Mouse (Mus musculus): ENCODE measurements around the gene Rpl27a. TPM values are rescaled to one million over a fixed set of nuclear protein-coding genes. Genes with fewer than 3 reads are reported as not detected.

Gene Rpl27a
- polyA plus RNA-seq, 1 experiment, result 1,006 TPM

DNA sequence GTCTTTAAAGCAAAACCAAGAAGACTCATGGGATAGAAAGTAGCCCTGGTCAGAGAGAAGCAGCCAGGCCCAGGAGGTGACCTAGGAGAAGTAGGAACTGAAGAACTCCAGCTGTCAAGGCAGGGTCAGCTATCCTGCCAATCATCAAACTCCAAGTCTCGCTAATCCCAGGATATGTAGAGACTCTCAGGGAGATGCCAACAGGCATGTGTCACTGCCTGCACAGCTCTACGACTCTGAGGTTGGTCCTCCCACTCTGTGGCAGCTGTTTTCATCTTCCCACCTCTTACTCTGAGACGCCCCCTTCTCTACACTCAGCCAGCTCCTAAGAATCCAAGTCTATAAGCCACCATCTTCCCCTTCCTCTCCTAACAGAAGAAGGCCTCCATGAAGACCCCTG, 13.7 kb downstream of the Rpl27a start:
- H3K4me1 ChIP-seq (ENCODE audit: control insufficient read depth), result no peaks in the 10 kb centered on the region
- H3K27me3 ChIP-seq (ENCODE audit: control insufficient read depth), result no peaks in the 10 kb centered on the region
- peaks cover 89% of the 10 kb centered on the region for H3K36me3 ChIP-seq (ENCODE audit: control insufficient read depth)
- no peaks in the 10 kb centered on the region for H3K9me3 ChIP-seq (ENCODE audit: control insufficient read depth, low read length)
- TF ChIP-seq TAL1 (IDR thresholded peaks at IDR 0.05; ENCODE audit: low read length), result no peak
- no peak for TF ChIP-seq GATA1 (IDR thresholded peaks at IDR 0.05; ENCODE audit: low read length)
- no peak overlapping the region for H3K4me3 ChIP-seq (replicated peaks)

DNA sequence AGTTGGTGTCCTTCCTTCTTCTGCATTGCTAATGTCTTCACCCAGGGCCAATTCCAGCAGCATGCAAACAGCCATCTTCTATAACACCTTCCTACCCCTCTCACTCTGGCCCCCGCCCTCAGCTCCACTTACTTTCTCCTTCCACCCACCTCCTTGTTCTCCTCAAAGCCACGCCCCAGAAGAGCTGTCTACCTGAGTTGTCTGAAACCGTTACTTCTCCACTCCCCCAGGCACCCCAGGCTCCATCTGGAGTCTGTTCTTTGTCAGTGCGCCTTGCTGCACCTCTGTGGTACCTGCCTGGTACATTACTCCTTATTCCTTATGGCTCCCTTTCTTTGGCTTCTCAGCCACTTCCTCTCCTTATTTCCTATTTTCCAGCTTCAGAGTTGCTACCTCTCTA, 14.2 kb downstream of the Rpl27a start:
- H3K4me1 ChIP-seq (ENCODE audit: control insufficient read depth), result no peaks in the 10 kb centered on the region
- TF ChIP-seq TAL1 (IDR thresholded peaks at IDR 0.05; ENCODE audit: low read length) (no peak), GATA1 (IDR thresholded peaks at IDR 0.05; ENCODE audit: low read length) (no peak)
- no peaks in the 10 kb centered on the region for H3K9me3 ChIP-seq (ENCODE audit: control insufficient read depth, low read length)
- H3K4me3 ChIP-seq (replicated peaks), result no peak overlapping the region
- no peaks in the 10 kb centered on the region for H3K27me3 ChIP-seq (ENCODE audit: control insufficient read depth)
- peaks cover 91% of the 10 kb centered on the region for H3K36me3 ChIP-seq (ENCODE audit: control insufficient read depth)

DNA sequence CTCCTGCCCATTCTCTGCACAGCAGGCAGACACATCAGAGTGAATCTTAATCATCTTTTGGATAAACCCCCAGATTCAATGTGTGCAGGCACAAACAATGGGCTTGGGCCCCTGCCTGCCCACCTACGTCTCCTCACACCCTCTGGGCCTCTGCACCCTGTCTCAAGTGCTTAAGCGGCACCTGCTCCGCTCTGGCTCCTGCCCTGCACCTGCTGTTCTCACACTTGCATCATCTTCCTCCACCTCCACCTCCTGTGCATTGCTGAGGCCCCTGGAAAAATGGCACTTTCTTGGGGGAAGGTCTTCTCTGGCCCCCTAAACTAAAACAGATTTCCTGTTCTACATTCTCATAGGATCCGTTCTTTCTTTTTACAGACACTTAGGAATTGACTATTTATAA, 14.9 kb downstream of the Rpl27a start:
- TF ChIP-seq TAL1 (IDR thresholded peaks at IDR 0.05; ENCODE audit: low read length), result no peak
- TF ChIP-seq GATA1 (IDR thresholded peaks at IDR 0.05; ENCODE audit: low read length), result no peak
- H3K4me3 ChIP-seq (replicated peaks), result no peak overlapping the region
- H3K4me1 ChIP-seq (ENCODE audit: control insufficient read depth), result no peaks in the 10 kb centered on the region
- peaks cover 88% of the 10 kb centered on the region for H3K36me3 ChIP-seq (ENCODE audit: control insufficient read depth)
- H3K27me3 ChIP-seq (ENCODE audit: control insufficient read depth), result no peaks in the 10 kb centered on the region
- no peaks in the 10 kb centered on the region for H3K9me3 ChIP-seq (ENCODE audit: control insufficient read depth, low read length)

DNA sequence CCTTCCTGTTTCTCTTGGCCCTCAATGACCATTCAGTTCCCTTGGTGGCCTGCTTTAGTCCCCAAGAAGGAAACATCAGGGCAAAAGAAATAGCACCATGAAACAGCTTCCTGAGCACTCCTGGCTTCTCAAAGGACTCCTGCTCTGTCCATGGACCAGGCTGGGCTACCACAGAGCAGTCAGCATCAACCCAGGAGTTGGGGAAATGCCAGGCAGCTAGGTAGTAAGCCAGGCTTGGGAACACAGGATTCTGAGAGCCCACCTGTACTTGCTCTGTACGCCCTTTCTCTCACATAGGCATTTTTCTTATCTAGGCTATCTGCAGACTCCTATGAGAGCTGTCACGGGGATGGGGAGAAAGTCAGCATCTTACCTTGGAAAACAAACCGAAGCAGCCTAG, 16.0 kb downstream of the Rpl27a start:
- TF ChIP-seq TAL1 (IDR thresholded peaks at IDR 0.05; ENCODE audit: low read length), result no peak
- TF ChIP-seq GATA1 (IDR thresholded peaks at IDR 0.05; ENCODE audit: low read length), result no peak
- no peaks in the 10 kb centered on the region for H3K27me3 ChIP-seq (ENCODE audit: control insufficient read depth)
- no peaks in the 10 kb centered on the region for H3K9me3 ChIP-seq (ENCODE audit: control insufficient read depth, low read length)
- H3K4me3 ChIP-seq (replicated peaks), result no peak overlapping the region
- no peaks in the 10 kb centered on the region for H3K4me1 ChIP-seq (ENCODE audit: control insufficient read depth)
- H3K36me3 ChIP-seq (ENCODE audit: control insufficient read depth), result peaks cover 91% of the 10 kb centered on the region

DNA sequence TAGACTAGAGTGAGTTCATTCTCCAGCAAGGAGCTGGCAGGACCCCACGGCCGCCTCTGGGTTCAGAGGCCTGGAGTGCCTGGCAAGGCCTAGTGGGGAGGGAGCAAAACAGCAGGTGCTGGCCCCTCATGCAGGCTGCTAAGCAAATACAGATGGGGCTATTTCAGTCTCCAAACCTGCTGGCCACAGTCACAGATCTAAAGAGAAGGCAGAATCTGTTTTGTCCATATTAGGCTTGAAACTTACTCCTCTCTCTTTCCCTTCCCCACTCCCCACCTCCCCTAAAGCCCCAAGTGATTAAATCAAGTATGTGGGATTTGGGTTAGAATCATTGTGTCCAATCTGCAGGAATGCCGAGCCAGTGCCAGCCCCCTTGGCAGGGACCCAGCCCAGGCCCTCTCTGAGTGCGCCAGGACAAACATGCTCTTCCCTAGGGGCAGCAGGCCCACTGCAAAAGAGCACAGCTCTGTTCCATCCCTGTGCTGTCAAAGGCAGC, 17.6 kb downstream of the Rpl27a start:
- H3K36me3 ChIP-seq (ENCODE audit: control insufficient read depth), result peaks cover 90% of the 10 kb centered on the region
- no peaks in the 10 kb centered on the region for H3K4me1 ChIP-seq (ENCODE audit: control insufficient read depth)
- H3K4me3 ChIP-seq (replicated peaks), result no peak overlapping the region
- no peaks in the 10 kb centered on the region for H3K9me3 ChIP-seq (ENCODE audit: control insufficient read depth, low read length)
- TF ChIP-seq GATA1 (IDR thresholded peaks at IDR 0.05; ENCODE audit: low read length), result no peak
- TF ChIP-seq TAL1 (IDR thresholded peaks at IDR 0.05; ENCODE audit: low read length), result no peak
- H3K27me3 ChIP-seq (ENCODE audit: control insufficient read depth), result no peaks in the 10 kb centered on the region

DNA sequence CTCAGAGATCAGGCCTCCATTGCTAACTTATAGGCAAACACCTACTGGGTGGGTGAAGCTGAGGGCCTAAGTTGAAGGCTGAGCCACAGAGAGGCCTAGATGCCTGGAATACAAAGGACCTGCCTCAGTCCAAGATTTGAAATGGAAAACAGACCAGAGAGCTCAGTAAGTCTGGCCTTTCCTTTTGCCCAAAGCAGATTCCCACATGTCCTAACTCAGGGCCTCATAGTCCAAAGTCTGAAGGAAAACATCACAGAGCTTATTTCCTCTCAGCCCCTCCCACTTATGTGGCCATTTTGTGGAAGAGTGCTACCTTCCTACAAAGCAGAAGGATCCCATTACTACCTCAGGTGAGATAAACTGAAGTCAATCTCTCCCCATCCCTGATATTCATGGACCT, 22.0 kb downstream of the Rpl27a start:
- no peaks in the 10 kb centered on the region for H3K27me3 ChIP-seq (ENCODE audit: control insufficient read depth)
- no peaks in the 10 kb centered on the region for H3K4me1 ChIP-seq (ENCODE audit: control insufficient read depth)
- H3K9me3 ChIP-seq (ENCODE audit: control insufficient read depth, low read length), result no peaks in the 10 kb centered on the region
- TF ChIP-seq TAL1 (IDR thresholded peaks at IDR 0.05; ENCODE audit: low read length) (no peak), GATA1 (IDR thresholded peaks at IDR 0.05; ENCODE audit: low read length) (no peak)
- H3K36me3 ChIP-seq (ENCODE audit: control insufficient read depth), result peaks cover 89% of the 10 kb centered on the region
- no peak overlapping the region for H3K4me3 ChIP-seq (replicated peaks)

DNA sequence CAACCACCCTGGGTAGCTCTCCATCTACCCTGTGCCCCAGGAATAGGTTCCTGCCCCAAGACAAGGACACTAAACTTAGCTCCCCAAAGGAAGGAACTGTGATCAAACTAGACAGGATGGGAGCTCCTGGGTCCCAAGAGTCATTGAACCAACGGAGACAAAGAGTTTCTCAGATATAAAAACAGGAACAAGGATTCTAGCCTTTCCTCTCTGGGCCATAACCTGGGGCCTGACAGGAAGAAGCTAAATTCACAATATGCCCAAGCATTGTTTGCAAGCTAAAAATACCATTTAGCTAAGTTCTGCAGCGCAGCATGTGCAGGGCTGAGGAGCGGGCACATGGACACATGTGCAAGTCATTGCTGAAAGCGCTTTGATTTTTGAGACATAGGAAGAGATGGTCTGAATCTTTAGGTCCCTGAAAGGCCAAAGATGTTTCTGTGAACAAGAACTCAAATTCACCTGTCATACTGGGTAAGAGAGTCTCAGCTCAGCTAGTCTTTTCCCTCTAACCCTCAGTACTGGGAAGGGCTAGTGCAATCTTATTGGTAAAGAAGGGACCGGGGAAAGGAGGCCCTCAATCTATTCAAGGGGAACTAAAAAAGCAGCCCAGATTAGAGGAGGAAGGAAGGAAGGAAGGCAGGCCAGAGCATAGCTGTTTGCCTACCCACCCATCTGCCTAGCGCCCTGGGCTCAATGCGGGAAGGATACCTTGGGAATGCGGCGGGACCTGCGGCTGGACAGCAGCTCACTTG, 22.8 kb downstream of the Rpl27a start:
- peaks cover 84% of the 10 kb centered on the region for H3K36me3 ChIP-seq (ENCODE audit: control insufficient read depth)
- no peaks in the 10 kb centered on the region for H3K27me3 ChIP-seq (ENCODE audit: control insufficient read depth)
- no peaks in the 10 kb centered on the region for H3K9me3 ChIP-seq (ENCODE audit: control insufficient read depth, low read length)
- no peak overlapping the region for H3K4me3 ChIP-seq (replicated peaks)
- TF ChIP-seq GATA1 (IDR thresholded peaks at IDR 0.05; ENCODE audit: low read length) (no peak), TAL1 (IDR thresholded peaks at IDR 0.05; ENCODE audit: low read length) (no peak)
- no peaks in the 10 kb centered on the region for H3K4me1 ChIP-seq (ENCODE audit: control insufficient read depth)

DNA sequence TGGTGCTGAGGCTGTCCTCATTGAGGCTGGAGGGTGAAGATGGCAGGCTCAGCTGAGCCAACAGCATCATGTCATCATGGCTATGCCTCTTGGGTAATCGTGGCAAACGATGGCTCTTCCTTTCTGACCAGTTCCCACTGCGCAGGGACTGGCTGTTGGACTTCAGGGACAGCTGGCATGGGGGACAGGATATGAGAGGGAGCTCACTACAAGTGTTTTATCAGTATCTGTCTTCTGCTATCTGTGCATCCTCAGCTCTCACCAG, 23.3 kb downstream of the Rpl27a start:
- no peaks in the 10 kb centered on the region for H3K9me3 ChIP-seq (ENCODE audit: control insufficient read depth, low read length)
- TF ChIP-seq GATA1 (IDR thresholded peaks at IDR 0.05; ENCODE audit: low read length), result no peak
- no peak for TF ChIP-seq TAL1 (IDR thresholded peaks at IDR 0.05; ENCODE audit: low read length)
- no peak overlapping the region for H3K4me3 ChIP-seq (replicated peaks)
- H3K4me1 ChIP-seq (ENCODE audit: control insufficient read depth), result no peaks in the 10 kb centered on the region
- H3K36me3 ChIP-seq (ENCODE audit: control insufficient read depth), result peaks cover 84% of the 10 kb centered on the region
- H3K27me3 ChIP-seq (ENCODE audit: control insufficient read depth), result no peaks in the 10 kb centered on the region

DNA sequence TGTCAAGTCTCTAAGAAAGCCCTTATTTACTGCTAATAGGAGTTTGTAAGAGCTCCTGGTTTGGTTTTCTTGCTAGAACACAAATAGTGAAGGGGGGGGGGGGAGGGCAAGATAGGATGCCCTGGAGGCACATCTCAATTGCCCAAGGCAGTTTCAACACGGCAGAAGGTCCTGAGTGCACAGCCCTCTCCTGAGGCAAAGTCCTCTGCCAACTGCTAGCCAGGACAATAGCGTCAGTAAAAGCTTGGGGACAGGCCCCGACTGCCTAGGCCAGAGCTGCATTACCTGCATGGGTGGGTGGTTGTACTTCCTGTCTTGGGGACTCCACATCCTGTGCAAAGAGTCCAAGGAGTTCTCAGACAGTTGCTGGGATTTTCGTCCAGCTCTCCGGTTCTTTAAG, 25.8 kb downstream of the Rpl27a start:
- H3K4me1 ChIP-seq (ENCODE audit: control insufficient read depth), result no peaks in the 10 kb centered on the region

More for the DNA sequence above, 25.8 kb downstream of the Rpl27a start:
- H3K36me3 ChIP-seq (ENCODE audit: control insufficient read depth), result peaks cover 81% of the 10 kb centered on the region
- no peak for TF ChIP-seq GATA1 (IDR thresholded peaks at IDR 0.05; ENCODE audit: low read length)
- TF ChIP-seq TAL1 (IDR thresholded peaks at IDR 0.05; ENCODE audit: low read length), result no peak
- no peak overlapping the region for H3K4me3 ChIP-seq (replicated peaks)
- H3K27me3 ChIP-seq (ENCODE audit: control insufficient read depth), result no peaks in the 10 kb centered on the region
- no peaks in the 10 kb centered on the region for H3K9me3 ChIP-seq (ENCODE audit: control insufficient read depth, low read length)
